Mouse (Mus musculus) midbrain, embryonic 16.5 days (tissue): ENCODE data around the gene Eppin. TPM values are rescaled to one million over a fixed set of nuclear protein-coding genes. Genes with fewer than 3 reads are reported as not detected.
"Not testable (repeated sequence)": the region's sequence is repeated elsewhere in the genome, so short reads cannot be mapped to it uniquely, and the experiment has no call there.

Experiments
- ATAC-seq: fragments of 200-750 bp; cut with Nextera tagmentation; 2 replicates; pipeline ENCODE4 v1.8.0; 2017; ENCODE audit warnings: moderate TSS enrichment
- H3K27ac ChIP-seq: fragments of 300-500 bp; sonication (generic); 2 replicates; pipeline ENCODE4 v1.5.1; 2014; ENCODE audit warnings: mild to moderate bottlenecking, low read length, mixed read lengths
- H3K27me3 ChIP-seq: fragments of 300-500 bp; sonication (generic); 2 replicates; pipeline ENCODE4 v1.6.1; 2014; ENCODE audit warnings: low read depth, low read length, mixed read lengths; ENCODE audit not compliant: control insufficient read depth, insufficient read depth
- H3K36me3 ChIP-seq: fragments of 300-500 bp; sonication (generic); 2 replicates; pipeline ENCODE4 v1.6.1; 2014; ENCODE audit warnings: mild to moderate bottlenecking, low read length, moderate library complexity, mixed read lengths; ENCODE audit not compliant: control insufficient read depth, insufficient read depth
- H3K4me1 ChIP-seq: fragments of 300-500 bp; sonication (generic); 2 replicates; pipeline ENCODE4 v1.6.1; 2014; ENCODE audit warnings: mild to moderate bottlenecking, low read length, mixed read lengths; ENCODE audit not compliant: control insufficient read depth, insufficient read depth
- H3K4me2 ChIP-seq: fragments of 300-500 bp; sonication (generic); 2 replicates; pipeline ENCODE4 v1.6.1; 2014; ENCODE audit warnings: mild to moderate bottlenecking, low read length, mixed read lengths
- H3K4me3 ChIP-seq: fragments of 300-500 bp; sonication (generic); 2 replicates; pipeline ENCODE4 v1.5.1; 2014; ENCODE audit warnings: low read depth, mild to moderate bottlenecking, low read length, moderate library complexity, mixed read lengths
- H3K9ac ChIP-seq: fragments of 300-500 bp; sonication (generic); 2 replicates; pipeline ENCODE4 v1.6.1; 2014; ENCODE audit warnings: low read depth, low read length, mixed read lengths
- H3K9me3 ChIP-seq: fragments of 300-500 bp; sonication (generic); replicated peaks from 2 replicates; pipeline ENCODE4 v1.6.1; 2014; ENCODE audit warnings: mild to moderate bottlenecking, low read length, mixed read lengths; ENCODE audit not compliant: control insufficient read depth, poor library complexity, severe bottlenecking
- WGBS: fragments of 180-500 bp; shearing (Covaris S2); extraction: QIAGEN DNeasy Blood & Tissue Kit; methylation state at CpG from one replicate; pipeline ENCODE4 v1.1.7; 2014; 5-methylcytosine and 5-hydroxymethylcytosine counted together
- polyA plus RNA-seq: library from polyadenylated mRNA; unstranded; fragments of >200 nt; fragmentation: Nextera tagmentation; extraction: Ambion mirVana; gene quantifications from 2 replicates; pipeline ENCODE4 v1.2.1, GENCODE M21; 2015

The Eppin gene
- not detected in 2 replicates for polyA plus RNA-seq

GRCm38 (mm10) chr2:164593494-164593893 is at the start of gene Eppin:
Gene Eppin (minus strand): TSS chr2:164593594.
- Histone ChIP-seq H3K9ac (no peak within 1 kb of the TSS), H3K36me3 (no peaks in the 10 kb centered on the region), H3K4me3 (no peak within 1 kb of the TSS), H3K9me3 (no peaks in the 10 kb centered on the region), H3K4me2 (no peak within 1 kb of the TSS), H3K4me1 (no peaks in the 10 kb centered on the region), H3K27ac (no peak within 1 kb of the TSS), H3K27me3 (no peaks in the 10 kb centered on the region)
- WGBS: 80% methylated on average over 4 of the region's 4 CpGs
- no peak for ATAC-seq

- ATAC-seq: no peak
- 76% methylated on average over 13 of the region's 13 CpGs for WGBS
These were observed 48.7 kb upstream of the Eppin start for GRCm38 (mm10) chr2:164641881-164642673.

GRCm38 (mm10) chr2:164641129-164641528 is 47.7 kb upstream of the Eppin start:
- H3K4me3 ChIP-seq: no peak overlapping the region
- no peaks in the 10 kb centered on the region for H3K4me1 ChIP-seq
- H3K27ac ChIP-seq: no peak overlapping the region
- no peak for ATAC-seq
- no peak overlapping the region for H3K4me2 ChIP-seq
- H3K9me3 ChIP-seq: no peaks in the 10 kb centered on the region
- H3K36me3 ChIP-seq: no peaks in the 10 kb centered on the region
- no peaks in the 10 kb centered on the region for H3K27me3 ChIP-seq
- WGBS: 62% methylated on average over 7 of the region's 7 CpGs
- no peak overlapping the region for H3K9ac ChIP-seq

More at GRCm38 (mm10) chr2:164641881-164642673, 48.7 kb upstream of the Eppin start:
- Histone ChIP-seq H3K9me3 (no peaks in the 10 kb centered on the region), H3K9ac (no peak overlapping the region), H3K4me1 (no peaks in the 10 kb centered on the region), H3K4me2 (no peak overlapping the region), H3K36me3 (no peaks in the 10 kb centered on the region), H3K4me3 (no peak overlapping the region), H3K27me3 (no peaks in the 10 kb centered on the region), H3K27ac (no peak overlapping the region)

GRCm38 (mm10) chr2:164638696-164639095 is 45.3 kb upstream of the Eppin start, which contains the start of gene Wfdc16:
Gene Wfdc16 (minus strand): TSS chr2:164638796.
- Histone ChIP-seq H3K27me3 (no peaks in the 10 kb centered on the region), H3K4me3 (no peak within 1 kb of the TSS), H3K36me3 (no peaks in the 10 kb centered on the region), H3K4me2 (no peak within 1 kb of the TSS), H3K4me1 (no peaks in the 10 kb centered on the region), H3K9ac (no peak within 1 kb of the TSS), H3K9me3 (no peaks in the 10 kb centered on the region), H3K27ac (no peak within 1 kb of the TSS)
- 92% methylated on average over 3 of the region's 3 CpGs for WGBS
- no peak for ATAC-seq

GRCm38 (mm10) chr2:164635266-164635665 is 41.9 kb upstream of the Eppin start:
- ATAC-seq: no peak
- no peak overlapping the region for H3K27ac ChIP-seq
- H3K4me2 ChIP-seq: no peak overlapping the region
- H3K4me3 ChIP-seq: no peak overlapping the region
- H3K4me1 ChIP-seq: no peaks in the 10 kb centered on the region
- H3K36me3 ChIP-seq: no peaks in the 10 kb centered on the region
- no peaks in the 10 kb centered on the region for H3K9me3 ChIP-seq
- H3K27me3 ChIP-seq: no peaks in the 10 kb centered on the region
- 80% methylated on average over 9 of the region's 9 CpGs for whole genome bisulfite sequencing
- H3K9ac ChIP-seq: no peak overlapping the region

- H3K9me3 ChIP-seq: no peaks in the 10 kb centered on the region
- H3K27ac ChIP-seq: no peak overlapping the region
- H3K4me3 ChIP-seq: no peak overlapping the region
- WGBS: 88% methylated on average over 4 of the region's 4 CpGs
- no peaks in the 10 kb centered on the region for H3K27me3 ChIP-seq
- no peak for ATAC-seq
- no peaks in the 10 kb centered on the region for H3K36me3 ChIP-seq
- H3K4me1 ChIP-seq: no peaks in the 10 kb centered on the region
- no peak overlapping the region for H3K4me2 ChIP-seq
- H3K9ac ChIP-seq: no peak overlapping the region
These were observed 28.4 kb upstream of the Eppin start for GRCm38 (mm10) chr2:164621775-164622174.

GRCm38 (mm10) chr2:164619050-164619449 is 25.7 kb upstream of the Eppin start:
- H3K9me3 ChIP-seq: no peaks in the 10 kb centered on the region
- no peak overlapping the region for H3K4me3 ChIP-seq
- H3K9ac ChIP-seq: no peak overlapping the region
- no peak overlapping the region for H3K27ac ChIP-seq
- H3K36me3 ChIP-seq: no peaks in the 10 kb centered on the region
- H3K4me2 ChIP-seq: no peak overlapping the region
- H3K4me1 ChIP-seq: no peaks in the 10 kb centered on the region
- no peaks in the 10 kb centered on the region for H3K27me3 ChIP-seq
- no peak for ATAC-seq
- 78% methylated on average over 5 of the region's 5 CpGs for WGBS

- no peaks in the 10 kb centered on the region for H3K4me1 ChIP-seq
- no peak overlapping the region for H3K9ac ChIP-seq
- H3K36me3 ChIP-seq: no peaks in the 10 kb centered on the region
- no peaks in the 10 kb centered on the region for H3K27me3 ChIP-seq
- H3K9me3 ChIP-seq: no peaks in the 10 kb centered on the region
- no peak overlapping the region for H3K4me3 ChIP-seq
- WGBS: 91% methylated on average over 3 of the region's 3 CpGs
- ATAC-seq: no peak
- H3K27ac ChIP-seq: no peak overlapping the region
- H3K4me2 ChIP-seq: no peak overlapping the region
These were observed 22.0 kb upstream of the Eppin start for GRCm38 (mm10) chr2:164615386-164615785.

GRCm38 (mm10) chr2:164613471-164613870 is 20.1 kb upstream of the Eppin start, which contains the start of the genes Wfdc6b and Wfdc8:
Gene Wfdc6b (plus strand): TSS chr2:164613522.
Gene Wfdc8 (minus strand): TSS chr2:164613626.
- H3K27me3 ChIP-seq: not testable (repeated sequence)

More at GRCm38 (mm10) chr2:164613471-164613870, 20.1 kb upstream of the Eppin start, which contains the start of the genes Wfdc6b and Wfdc8:
- not testable (repeated sequence) for H3K4me3 ChIP-seq, H3K36me3 ChIP-seq, H3K9ac ChIP-seq, ATAC-seq, H3K9me3 ChIP-seq, H3K27ac ChIP-seq, H3K4me1 ChIP-seq, H3K4me2 ChIP-seq
- 60% methylated on average over 8 of the region's 8 CpGs for WGBS
